Mouse (Mus musculus) left cerebral cortex, adult 9 months (tissue): ENCODE measurements at regions not wholly inside any gene's neighbourhood (a gene's known extent, or its start where the extent isn't known, plus 50 kb on each side); places are given as distances from the start of the nearest gene placed in this dataset.

Experiments
- DNase-seq, 2 experiments: peaks; one replicate each; pipeline ENCODE4 v3.0.0; 2022; ENCODE audit warnings: low spot score in 2 of 2

- DNase-seq, result no peak
Observed at GRCm38 (mm10) chr3:105375820-105376219, 76.3 kb upstream of the Kcnd3 start.

- DNase-seq, result no peak
Observed at GRCm38 (mm10) chr3:105376346-105376745, 75.8 kb upstream of the Kcnd3 start.

DNA sequence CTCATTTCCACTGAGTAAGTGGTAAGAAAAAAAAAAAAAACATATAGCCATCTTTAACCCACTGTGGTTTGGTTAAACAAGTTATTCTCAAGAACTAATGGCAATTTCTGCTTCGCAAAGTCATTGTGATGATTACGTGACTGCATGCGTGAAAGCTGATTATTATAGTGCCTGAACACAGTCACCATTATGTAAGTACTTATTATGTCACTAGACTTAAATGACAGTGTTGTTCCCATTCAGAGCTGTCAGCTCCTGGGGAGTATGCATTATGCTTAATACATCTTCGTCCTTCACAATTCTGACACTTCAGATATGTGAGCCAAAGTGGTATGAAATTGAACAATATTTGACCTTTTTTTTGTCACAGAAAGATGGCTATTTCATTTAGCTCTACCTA is 71.3 kb upstream of the Kcnd3 start:
- DNase-seq, result no peak

- no peak for DNase-seq
Observed at GRCm38 (mm10) chr3:105392611-105393514, 59.3 kb upstream of the Kcnd3 start.
